Mouse (Mus musculus) CH12.LX (cell line): ENCODE results near the gene Pcna. TPM values are rescaled to one million over a fixed set of nuclear protein-coding genes. Genes with fewer than 3 reads are reported as not detected.

Experiments
- DNase-seq: peaks from one replicate; pipeline ENCODE4 v3.0.0-alpha.2; 2013; ENCODE audit errors: extremely low read depth
- H3K27ac ChIP-seq: 2 replicates; pipeline ENCODE4 v1.5.1; 2012; ENCODE audit warnings: low read depth, mild to moderate bottlenecking, control low read depth, moderate library complexity; ENCODE audit not compliant: insufficient read depth
- H3K27me3 ChIP-seq: replicated peaks from 2 replicates; pipeline ENCODE3; 2012; ENCODE audit warnings: inconsistent platforms
- H3K36me3 ChIP-seq, 2 experiments: replicated peaks in 1 of 2; 2 replicates each; pipeline versions ENCODE3 to v1.6.1; 2012; ENCODE audit warnings: inconsistent platforms in 1 of 2, low read length in 1 of 2, mild to moderate bottlenecking in 1 of 2, mixed read lengths in 1 of 2, moderate library complexity in 1 of 2; ENCODE audit not compliant: control insufficient read depth in 1 of 2, insufficient read depth in 1 of 2
- H3K4me1 ChIP-seq, 2 experiments: 2 replicates each; pipeline ENCODE4 v1.6.1; 2012; ENCODE audit warnings: inconsistent platforms in 1 of 2, moderate library complexity in 1 of 2; ENCODE audit not compliant: insufficient read depth in 2 of 2, control insufficient read depth in 1 of 2
- H3K4me2 ChIP-seq: 2 replicates; pipeline ENCODE4 v1.6.1; 2012; ENCODE audit warnings: low read depth, mild to moderate bottlenecking, control low read depth; ENCODE audit not compliant: poor library complexity, insufficient read depth, severe bottlenecking
- H3K4me3 ChIP-seq, 3 experiments: fragments of 150-350 bp in 1 of 3; sonication (generic) in 1 of 3; replicated peaks in 1 of 3; 2 replicates each; pipeline versions ENCODE3 to v1.5.1; 2011 to 2012; ENCODE audit warnings: low read depth in 2 of 3, low read length in 2 of 3, mild to moderate bottlenecking in 2 of 3, moderate library complexity in 2 of 3, control low read depth in 1 of 3, improper control_type of control experiment in 1 of 3, inconsistent platforms in 1 of 3, mixed read lengths in 1 of 3; ENCODE audit not compliant: poor library complexity in 1 of 3
- H3K79me2 ChIP-seq: replicated peaks from 2 replicates; pipeline ENCODE4 v1.6.1; 2012; ENCODE audit warnings: mild to moderate bottlenecking, moderate library complexity; ENCODE audit not compliant: control insufficient read depth, poor library complexity, insufficient read depth, severe bottlenecking; ENCODE audit errors: extremely low read depth
- H3K9ac ChIP-seq: 2 replicates; pipeline ENCODE4 v1.6.1; 2012; ENCODE audit warnings: low read depth, mild to moderate bottlenecking, control low read depth, moderate library complexity; ENCODE audit not compliant: insufficient read depth
- H3K9me3 ChIP-seq: replicated peaks from 2 replicates; pipeline ENCODE3; 2012; ENCODE audit warnings: low read length, inconsistent platforms, mixed read lengths
- BHLHE40 ChIP-seq: IDR thresholded peaks from 2 replicates; pipeline ENCODE4 v1.6.1; 2011; ENCODE audit warnings: mild to moderate bottlenecking, low read depth, low read length, improper control_type of control experiment
- CHD1 ChIP-seq: IDR thresholded peaks from 2 replicates; pipeline ENCODE4 v1.6.1; 2012; ENCODE audit warnings: low read depth, low read length, improper control_type of control experiment, inconsistent platforms
- CTCF ChIP-seq, 2 experiments: IDR thresholded peaks in 1 of 2; conservative IDR thresholded peaks in 1 of 2; 2 replicates each; pipeline ENCODE4 v1.5.1; 2011 to 2012; ENCODE audit warnings: low read depth in 2 of 2, low read length in 2 of 2, improper control_type of control experiment in 1 of 2, inconsistent platforms in 1 of 2, mild to moderate bottlenecking in 1 of 2, moderate library complexity in 1 of 2
- E2F4 ChIP-seq: IDR thresholded peaks from 2 replicates; pipeline ENCODE4 v1.6.1; 2011; ENCODE audit warnings: low read depth, low read length, improper control_type of control experiment; ENCODE audit not compliant: insufficient replicate concordance
- ELF1 ChIP-seq: IDR thresholded peaks from 2 replicates; pipeline ENCODE4 v1.6.1; 2014; ENCODE audit warnings: low read depth, mild to moderate bottlenecking, inconsistent platforms, low read length, improper control_type of control experiment
- ETS1 ChIP-seq: conservative IDR thresholded peaks from 2 replicates; pipeline ENCODE4 v1.6.1; 2012; ENCODE audit warnings: low read depth, mild to moderate bottlenecking, inconsistent platforms, low read length, improper control_type of control experiment, moderate library complexity
- IRF4 ChIP-seq: IDR thresholded peaks from 2 replicates; pipeline ENCODE4 v1.6.1; 2014; ENCODE audit warnings: low read depth, mild to moderate bottlenecking, inconsistent platforms, low read length, improper control_type of control experiment
- JUND ChIP-seq: conservative IDR thresholded peaks from 2 replicates; pipeline ENCODE4 v1.6.1; 2011; ENCODE audit warnings: low read depth, low read length, improper control_type of control experiment
- MXI1 ChIP-seq: IDR thresholded peaks from 2 replicates; pipeline ENCODE4 v1.6.1; 2011; ENCODE audit warnings: mild to moderate bottlenecking, low read depth, low read length, improper control_type of control experiment
- NELFE ChIP-seq: IDR thresholded peaks from 2 replicates; pipeline ENCODE4 v1.6.1; 2011; ENCODE audit warnings: low read depth, low read length, improper control_type of control experiment
- NRF1 ChIP-seq: IDR thresholded peaks from 2 replicates; pipeline ENCODE4 v1.6.1; 2014; ENCODE audit warnings: low read depth, mild to moderate bottlenecking, inconsistent platforms, low read length, improper control_type of control experiment, moderate library complexity
- POLR2A ChIP-seq: IDR thresholded peaks from 2 replicates; pipeline ENCODE4 v1.6.1; 2011; ENCODE audit warnings: low read depth, mild to moderate bottlenecking, improper control_type of control experiment, low read length
- POLR2AphosphoS2 ChIP-seq: IDR thresholded peaks from 2 replicates; pipeline ENCODE4 v1.6.1; 2011; ENCODE audit warnings: low read depth, low read length, improper control_type of control experiment
- RAD21 ChIP-seq: IDR thresholded peaks from 2 replicates; pipeline ENCODE4 v1.6.1; 2011; ENCODE audit warnings: low read depth, mild to moderate bottlenecking, low read length, improper control_type of control experiment, moderate library complexity
- RCOR1 ChIP-seq: conservative IDR thresholded peaks from 2 replicates; pipeline ENCODE4 v1.6.1; 2012; ENCODE audit warnings: low read depth, mild to moderate bottlenecking, inconsistent platforms, low read length, improper control_type of control experiment
- SIN3A ChIP-seq: IDR thresholded peaks from 2 replicates; pipeline ENCODE4 v1.6.1; 2012; ENCODE audit warnings: low read length, improper control_type of control experiment, inconsistent platforms
- TBP ChIP-seq: conservative IDR thresholded peaks from 2 replicates; pipeline ENCODE4 v1.6.1; 2011; ENCODE audit warnings: low read depth, low read length, improper control_type of control experiment
- USF2 ChIP-seq: conservative IDR thresholded peaks from 2 replicates; pipeline ENCODE4 v1.6.1; 2011; ENCODE audit warnings: low read depth, low read length, improper control_type of control experiment
- ZKSCAN1 ChIP-seq: IDR thresholded peaks from 2 replicates; pipeline ENCODE4 v1.6.1; 2012; ENCODE audit warnings: low read depth, inconsistent platforms, low read length, improper control_type of control experiment, borderline replicate concordance
- ZMIZ1 ChIP-seq: IDR thresholded peaks from 2 replicates; pipeline ENCODE4 v1.6.1; 2012; ENCODE audit warnings: low read depth, mild to moderate bottlenecking, inconsistent platforms, low read length, improper control_type of control experiment
- ZNF384 ChIP-seq: IDR thresholded peaks from 2 replicates; pipeline ENCODE4 v1.6.1; 2012; ENCODE audit warnings: low read depth, low read length, improper control_type of control experiment, inconsistent platforms
- dilution Hi-C: fragments of 300-500 bp; cut with MboI; formaldehyde crosslinking; loops from 2 replicates; pipeline ENCODE4 v1.14.3; 2020; ENCODE audit warnings: low sequenced_read_pairs; ENCODE audit not compliant: extremely low pct_unique_long_range_greater_than_20kb, extremely low pct_ligation_motif_present
- in situ Hi-C: fragments of 300-500 bp; cut with MboI; formaldehyde crosslinking; loops from 3 replicates; pipeline ENCODE4 v1.14.3; 2019; ENCODE audit warnings: low sequenced_read_pairs, low pct_ligation_motif_present, low pct_unique_long_range_greater_than_20kb, mixed read lengths
- polyA plus RNA-seq: library from polyadenylated mRNA; unstranded; fragments of >175 nt; gene quantifications from 2 replicates; pipeline ENCODE4 v1.2.1, GENCODE M21; 2012; ENCODE audit warnings: low read depth; ENCODE audit not compliant: insufficient read length
- total RNA-seq, 2 experiments: library from RNA; depleted of rRNA; stranded (reverse); fragments of 300-350 nt in 1 of 2; fragments of >200 nt in 1 of 2; gene quantifications; 2 replicates each; pipeline ENCODE4 v1.2.3; 2012 to 2014

The Pcna gene
- total and polyA plus RNA-seq, 3 experiments, result 354 to 839 (median 550) TPM

- no peak overlapping the region for H3K9ac ChIP-seq
- DNase-seq, result no peak
- no peak overlapping the region for H3K4me2 ChIP-seq
- H3K27me3 ChIP-seq, result no peaks in the 10 kb centered on the region
- H3K9me3 ChIP-seq, result no peaks in the 10 kb centered on the region
- no peaks in the 10 kb centered on the region for H3K79me2 ChIP-seq
- H3K4me3 ChIP-seq, result no peak overlapping the region
- no peaks in the 10 kb centered on the region for H3K36me3 ChIP-seq
- peaks cover 2 to 3% of the 10 kb centered on the region in 2 experiments; a peak in 2 of 4 replicates for H3K4me1 ChIP-seq
- no peak for TF ChIP-seq MXI1
- no peak for TF ChIP-seq CHD1
- no peak for TF ChIP-seq ZNF384
- no peak for TF ChIP-seq ELF1
- TF ChIP-seq POLR2A, result no peak
- no peak for TF ChIP-seq POLR2AphosphoS2
- no peak for TF ChIP-seq NELFE
- no peak for TF ChIP-seq BHLHE40
- TF ChIP-seq NRF1, result no peak
- no peak for TF ChIP-seq E2F4
- TF ChIP-seq ETS1, result no peak
- no peak for TF ChIP-seq SIN3A
- dilution Hi-C loops (no loop called here), in situ Hi-C loops (no loop called here)
- H3K27ac ChIP-seq, result no peak overlapping the region
These were observed 41.0 kb downstream of the Pcna start for GRCm38 (mm10) chr2:132211995-132212656.

DNA sequence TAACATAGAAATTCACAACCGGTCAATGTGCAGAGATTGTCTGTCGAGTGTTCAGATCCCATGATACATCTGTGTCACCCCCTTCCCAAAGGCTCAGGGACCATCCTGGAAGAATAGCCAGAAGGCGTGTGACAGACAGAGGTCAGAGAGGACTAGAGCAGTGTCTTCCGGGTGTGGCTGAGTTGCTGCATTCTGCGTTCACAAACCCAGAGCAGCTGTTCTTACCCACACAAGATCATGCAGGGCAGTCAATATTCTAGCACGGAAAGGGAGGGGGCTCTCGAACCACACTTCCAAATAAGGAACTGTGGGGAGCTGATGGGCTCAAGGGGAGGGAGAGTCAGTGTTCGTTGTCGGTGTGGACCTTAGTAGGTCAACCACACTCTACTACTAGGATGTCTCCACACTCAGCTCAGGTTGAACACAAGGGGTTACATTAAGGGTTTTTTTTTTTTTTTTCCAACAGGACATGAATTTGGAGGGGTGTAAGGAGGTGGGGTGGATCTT, 42.3 kb downstream of the Pcna start:
- no peaks in the 10 kb centered on the region for H3K9me3 ChIP-seq
- dilution Hi-C loops (no loop called here), in situ Hi-C loops (no loop called here)
- DNase-seq, result no peak
- H3K27ac ChIP-seq, result no peak overlapping the region
- no peaks in the 10 kb centered on the region for H3K36me3 ChIP-seq
- H3K9ac ChIP-seq, result no peak overlapping the region
- no peak overlapping the region for H3K4me2 ChIP-seq
- TF ChIP-seq JUND, result no peak
- TF ChIP-seq BHLHE40, result no peak
- no peak for TF ChIP-seq ZKSCAN1
- TF ChIP-seq ZNF384, result no peak
- no peak for TF ChIP-seq POLR2AphosphoS2
- no peak for TF ChIP-seq POLR2A
- TF ChIP-seq ZMIZ1, result no peak
- TF ChIP-seq RAD21, result no peak
- no peak for TF ChIP-seq CTCF (conservative IDR thresholded peaks at IDR 0.05 in 1 of 2, IDR thresholded peaks at IDR 0.05 in 1 of 2; ENCODE audit: low read depth in 2 of 2, low read length in 2 of 2)
- no peak for TF ChIP-seq IRF4
- TF ChIP-seq RCOR1, result no peak
- TF ChIP-seq USF2, result no peak
- no peak for TF ChIP-seq E2F4
- TF ChIP-seq TBP, result no peak
- H3K79me2 ChIP-seq, result no peaks in the 10 kb centered on the region
- peaks cover 2 to 3% of the 10 kb centered on the region in 2 experiments; a peak in 1 of 4 replicates for H3K4me1 ChIP-seq
- no peaks in the 10 kb centered on the region for H3K27me3 ChIP-seq
- H3K4me3 ChIP-seq, result no peak overlapping the region
